Comparison of ENCODE assay signal across 8 mouse cellular contexts in the genomic region with DNA sequence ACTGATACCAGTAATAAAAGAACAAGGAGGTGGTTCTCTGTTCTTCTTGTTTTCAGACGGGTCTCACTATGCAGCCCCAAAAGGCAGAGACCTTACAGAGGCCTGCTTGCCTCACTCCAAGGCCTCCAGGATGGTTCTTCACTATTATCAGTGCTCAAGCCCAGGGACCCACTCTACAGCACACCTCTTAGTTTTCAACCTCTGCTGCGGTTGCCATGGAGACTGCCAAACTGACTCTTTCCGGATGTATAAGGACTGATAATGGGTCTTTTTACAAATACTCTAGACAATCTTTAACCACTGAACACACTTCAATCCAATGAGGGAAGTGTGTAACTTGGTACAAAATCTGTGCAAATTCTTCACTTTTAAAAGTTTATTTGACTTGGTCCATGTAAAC. TPM values are rescaled to one million over a fixed set of nuclear protein-coding genes. Genes with fewer than 3 reads are reported as not detected.
A peak's percentile ranks its signal among the peaks of the same experiment; 100 is the strongest.
DNase-seq lines count a peak whose midpoint lies in the region; ATAC-seq lines count a peak whose summit lies in the region.

No protein-coding gene starts in this region.

- no peak for ATAC-seq in lung, embryonic 16.5 days (ENCODE audit: low read depth)
- ATAC-seq in embryonic facial prominence, embryonic 12.5 days (ENCODE audit: insufficient number of reproducible peaks, insufficient read depth, low FRiP score, low TSS enrichment), result no peak
- ATAC-seq in neural tube, embryonic 14.5 days (ENCODE audit: low read depth), result no peak
- ATAC-seq in megakaryocyte-erythroid progenitor cell, adult 5-6 weeks (replicated peaks; ENCODE audit: low FRiP score, low TSS enrichment, poor library complexity, severe bottlenecking), result no peak

- H3K4me2 ChIP-seq in lung, embryonic 16.5 days (ENCODE audit: low read depth, low read length), result peak overlapping the region; percentile 25; the same call in 1 of the 2 replicates
- H3K4me2 ChIP-seq in embryonic facial prominence, embryonic 12.5 days (replicated peaks), result peak overlapping the region; percentile 54
- H3K4me2 ChIP-seq in neural tube, embryonic 14.5 days (ENCODE audit: low read depth, low read length), result peak overlapping the region; percentile 83

- H3K9me3 ChIP-seq in lung, embryonic 16.5 days (ENCODE audit: control insufficient read depth, low read length), result no peaks in the 10 kb centered on the region
- no peaks in the 10 kb centered on the region for H3K9me3 ChIP-seq in embryonic facial prominence, embryonic 12.5 days
- H3K9me3 ChIP-seq in limb, embryonic 10.5 days (replicated peaks), result no peaks in the 10 kb centered on the region
- no peaks in the 10 kb centered on the region for H3K9me3 ChIP-seq in neural tube, embryonic 14.5 days (ENCODE audit: control insufficient read depth, low read length)

- H3K27ac ChIP-seq in lung, embryonic 16.5 days (ENCODE audit: low read length), result no peak overlapping the region
- no peak overlapping the region for H3K27ac ChIP-seq in embryonic facial prominence, embryonic 12.5 days
- no peak overlapping the region for H3K27ac ChIP-seq in limb, embryonic 10.5 days
- no peak overlapping the region for H3K27ac ChIP-seq in neural tube, embryonic 14.5 days (ENCODE audit: low read depth, low read length)

- H3K4me3 ChIP-seq in lung, embryonic 16.5 days (ENCODE audit: low read length), result no peak overlapping the region; the same call in 1 of the 2 replicates
- H3K4me3 ChIP-seq in embryonic facial prominence, embryonic 12.5 days, result peak overlapping the region; percentile 88
- H3K4me3 ChIP-seq in limb, embryonic 10.5 days, result peak overlapping the region; percentile 73; the same call in 1 of the 2 replicates
- H3K4me3 ChIP-seq in neural tube, embryonic 14.5 days (ENCODE audit: low read depth, low read length), result peak overlapping the region; percentile 88

- H3K4me1 ChIP-seq in lung, embryonic 16.5 days (replicated peaks; ENCODE audit: control insufficient read depth, insufficient read depth, low read length), result peaks cover 12% of the 10 kb centered on the region
- peaks cover 9% of the 10 kb centered on the region for H3K4me1 ChIP-seq in embryonic facial prominence, embryonic 12.5 days
- H3K4me1 ChIP-seq in limb, embryonic 10.5 days, result peaks cover 23% of the 10 kb centered on the region
- peaks cover 13% of the 10 kb centered on the region; the same call in 1 of the 2 replicates for H3K4me1 ChIP-seq in neural tube, embryonic 14.5 days (ENCODE audit: control insufficient read depth, insufficient read depth, low read length)

- H3K36me3 ChIP-seq in lung, embryonic 16.5 days (ENCODE audit: control insufficient read depth, insufficient read depth, low read length), result no peaks in the 10 kb centered on the region
- H3K36me3 ChIP-seq in embryonic facial prominence, embryonic 12.5 days, result no peaks in the 10 kb centered on the region
- peaks cover 15% of the 10 kb centered on the region for H3K36me3 ChIP-seq in limb, embryonic 10.5 days
- H3K36me3 ChIP-seq in neural tube, embryonic 14.5 days (ENCODE audit: control insufficient read depth, insufficient read depth, low read length), result no peaks in the 10 kb centered on the region

- WGBS in lung, embryonic 16.5 days, result 28% methylated on average over 3 of the region's 3 CpGs
- whole genome bisulfite sequencing in embryonic facial prominence, embryonic 12.5 days, result 47% methylated on average over 3 of the region's 3 CpGs
- WGBS in limb, embryonic 10.5 days, result 53% methylated on average over 3 of the region's 3 CpGs
- WGBS in neural tube, embryonic 14.5 days, result 34% methylated on average over 3 of the region's 3 CpGs

- DNase-seq in lung, postnatal 10 days, result no peak
- DNase-seq in limb, embryonic 10.5 days (ENCODE audit: low spot score), result no peak
- no peak for DNase-seq in urinary bladder, postnatal 14 days (ENCODE audit: low spot score)
- no peak for DNase-seq in adrenal gland, adult (ENCODE audit: inconsistent age in 2 of 2, low spot score in 1 of 2)

- no peaks in the 10 kb centered on the region for H3K27me3 ChIP-seq in lung, embryonic 16.5 days (ENCODE audit: control insufficient read depth, insufficient read depth, low read depth, low read length)
- no peaks in the 10 kb centered on the region for H3K27me3 ChIP-seq in embryonic facial prominence, embryonic 12.5 days
- H3K27me3 ChIP-seq in limb, embryonic 10.5 days (ENCODE audit: low read depth, poor library complexity, severe bottlenecking), result no peaks in the 10 kb centered on the region
- H3K27me3 ChIP-seq in neural tube, embryonic 14.5 days (ENCODE audit: control insufficient read depth, insufficient read depth, low read length), result no peaks in the 10 kb centered on the region

- no peak overlapping the region for H3K9ac ChIP-seq in lung, embryonic 16.5 days (ENCODE audit: low read length)
- H3K9ac ChIP-seq in embryonic facial prominence, embryonic 12.5 days, result no peak overlapping the region
- H3K9ac ChIP-seq in neural tube, embryonic 14.5 days (replicated peaks; ENCODE audit: low read depth, low read length), result no peak overlapping the region

RNA-seq across cellular contexts. Expression of gene Pgrmc2, which starts 2.1 kb away (rescaled TPM):
- 24.0 and 24.8 TPM in 2 replicates for polyA plus RNA-seq in lung, embryonic 16.5 days (2015; fragmentation: Nextera tagmentation; extraction: Ambion mirVana)
- 50.3 and 50.8 TPM in 2 replicates for polyA plus RNA-seq in embryonic facial prominence, embryonic 12.5 days (2016; fragmentation: Nextera tagmentation; extraction: Ambion mirVana)
- polyA plus RNA-seq in limb, embryonic 10.5 days (2016; fragmentation: Nextera tagmentation; extraction: Ambion mirVana), result 34.1 and 38.1 TPM in 2 replicates
- polyA plus RNA-seq in neural tube, embryonic 14.5 days (2014; fragmentation: Nextera tagmentation; extraction: Ambion mirVana), result 21.1 and 24.0 TPM in 2 replicates
- total RNA-seq in megakaryocyte-erythroid progenitor cell, adult 5-6 weeks (2014; fragmentation: Nextera tagmentation), result 26.1 and 40.8 TPM in 2 replicates
- total RNA-seq in megakaryocyte-erythroid progenitor cell, adult 5-6 weeks (2017), result 17.3 and 19.4 TPM in 2 replicates

Comparison
In these comparisons a context has a peak if more than half of its experiments do, and no peak if none do; other contexts are left out.
1. H3K4me2 ChIP-seq: peak in every context shown above with its lines; median percentile 83 in neural tube, embryonic 14.5 days; 54 in embryonic facial prominence, embryonic 12.5 days; 25 in lung, embryonic 16.5 days.